In the genomic region with DNA sequence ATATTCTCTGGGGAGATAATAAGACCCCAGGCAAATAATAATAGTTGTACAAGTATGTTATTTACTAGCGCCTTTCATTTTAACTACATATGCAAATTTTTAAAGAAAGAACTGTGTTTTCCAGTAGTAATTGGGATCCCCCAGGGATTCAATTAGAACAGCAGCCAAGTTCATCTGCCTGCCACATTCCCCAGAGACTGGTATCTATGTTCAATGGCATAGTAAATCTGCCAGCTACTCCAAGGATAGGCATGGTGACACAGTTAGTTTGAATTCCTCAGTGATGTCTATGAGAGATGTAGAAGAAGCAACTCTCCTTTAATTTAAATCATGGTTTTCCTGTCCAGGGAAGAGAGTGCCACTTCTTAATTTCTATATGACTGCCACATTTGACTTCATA, we compare ENCODE assay signal across 29 mouse cellular contexts.
DNase-seq lines count a peak whose midpoint lies in the region; ATAC-seq and TF ChIP-seq lines count a peak whose summit lies in the region.
"Had no signal": no experiment of that assay in that cellular context is flagged by ENCODE, and none has a peak within 500 bp of the region (broad histone marks: within the 10 kb centered on the region; RNA-seq: fewer than 3 reads in every experiment).

No protein-coding gene starts in this region.

- no peaks in the 10 kb centered on the region for H3K27me3 ChIP-seq in forebrain, embryonic 15.5 days
- H3K27me3 ChIP-seq in forebrain, embryonic 13.5 days = no peaks in the 10 kb centered on the region
- H3K27me3 ChIP-seq in midbrain, embryonic 16.5 days (ENCODE audit: control insufficient read depth, insufficient read depth, low read depth, low read length) = no peaks in the 10 kb centered on the region
- no peaks in the 10 kb centered on the region for H3K27me3 ChIP-seq in midbrain, embryonic 11.5 days (ENCODE audit: control insufficient read depth, insufficient read depth, low read length)
- no peaks in the 10 kb centered on the region for H3K27me3 ChIP-seq in forebrain, postnatal 0 days (ENCODE audit: insufficient read depth, low read length)
- H3K27me3 ChIP-seq: CH12.LX; embryonic facial prominence, embryonic 15.5 days; liver, embryonic 13.5 days had no signal

- no peak overlapping the region for H3K4me3 ChIP-seq in forebrain, embryonic 15.5 days
- no peak overlapping the region for H3K4me3 ChIP-seq in forebrain, embryonic 13.5 days
- H3K4me3 ChIP-seq in midbrain, embryonic 16.5 days (ENCODE audit: low read depth, low read length) = no peak overlapping the region
- H3K4me3 ChIP-seq in midbrain, embryonic 11.5 days (ENCODE audit: low read depth, low read length) = no peak overlapping the region
- no peak overlapping the region for H3K4me3 ChIP-seq in forebrain, postnatal 0 days (ENCODE audit: low read depth, low read length)
- H3K4me3 ChIP-seq: embryonic facial prominence, embryonic 15.5 days; liver, embryonic 13.5 days had no signal

- no peak overlapping the region for H3K9ac ChIP-seq in forebrain, embryonic 15.5 days (replicated peaks)
- no peak overlapping the region for H3K9ac ChIP-seq in forebrain, embryonic 13.5 days
- no peak overlapping the region for H3K9ac ChIP-seq in midbrain, embryonic 16.5 days (ENCODE audit: low read depth, low read length)
- no peak overlapping the region for H3K9ac ChIP-seq in midbrain, embryonic 11.5 days (ENCODE audit: low read length)
- no peak overlapping the region for H3K9ac ChIP-seq in forebrain, postnatal 0 days
- H3K9ac ChIP-seq: embryonic facial prominence, embryonic 15.5 days; liver, embryonic 13.5 days had no signal

- DNase-seq in cerebellum, postnatal 10 days = peak; percentile 10 to 18
- DNase-seq in cerebellum, adult 8-10 months = no peak
- DNase-seq in midbrain, embryonic 11.5 days (ENCODE audit: low spot score, missing footprints) = no peak
- DNase-seq in forebrain, postnatal 0 days = peak; percentile 2
- no peak for DNase-seq in left cerebral cortex, postnatal 25 days (ENCODE audit: low spot score in 2 of 2)
- DNase-seq: adrenal gland, adult 2 months; adrenal gland, postnatal 36 days; cerebellum, adult 9-10 months; gastrocnemius, postnatal 36 days; heart, adult 18-20 months; heart, postnatal 36 days; kidney, adult 8-10 months; kidney, postnatal 4 days; left cerebral cortex, postnatal 4 days; liver, embryonic 13.5 days; lung, adult 18-20 months; thymus, adult 2 months; thymus, postnatal 36 days had no signal

- H3K27ac ChIP-seq in forebrain, embryonic 15.5 days (replicated peaks) = no peak overlapping the region
- no peak overlapping the region for H3K27ac ChIP-seq in forebrain, embryonic 13.5 days
- H3K27ac ChIP-seq in midbrain, embryonic 16.5 days (ENCODE audit: low read length) = no peak overlapping the region
- no peak overlapping the region for H3K27ac ChIP-seq in midbrain, embryonic 11.5 days (ENCODE audit: low read depth, low read length)
- no peak overlapping the region for H3K27ac ChIP-seq in forebrain, postnatal 0 days (ENCODE audit: low read depth, low read length)
- H3K27ac ChIP-seq: embryonic facial prominence, embryonic 15.5 days; kidney, postnatal 0 days; liver, embryonic 13.5 days; macrophage had no signal

- H3K4me2 ChIP-seq in forebrain, embryonic 15.5 days (replicated peaks) = no peak overlapping the region
- H3K4me2 ChIP-seq in forebrain, embryonic 13.5 days = no peak overlapping the region
- no peak overlapping the region for H3K4me2 ChIP-seq in midbrain, embryonic 16.5 days (ENCODE audit: low read length)
- H3K4me2 ChIP-seq in midbrain, embryonic 11.5 days = no peak overlapping the region
- H3K4me2 ChIP-seq in forebrain, postnatal 0 days (ENCODE audit: low read depth) = no peak overlapping the region
- H3K4me2 ChIP-seq: embryonic facial prominence, embryonic 15.5 days; heart, embryonic 11.5 days; liver, embryonic 13.5 days had no signal

- no peak for TF ChIP-seq CTCF in forebrain, postnatal 0 days (IDR thresholded peaks at IDR 0.05; ENCODE audit: low read depth)

- no peaks in the 10 kb centered on the region for H3K4me1 ChIP-seq in forebrain, embryonic 15.5 days
- no peaks in the 10 kb centered on the region for H3K4me1 ChIP-seq in forebrain, embryonic 13.5 days
- no peaks in the 10 kb centered on the region for H3K4me1 ChIP-seq in midbrain, embryonic 16.5 days (ENCODE audit: control insufficient read depth, insufficient read depth, low read length)
- H3K4me1 ChIP-seq in midbrain, embryonic 11.5 days (ENCODE audit: control insufficient read depth, insufficient read depth, low read length) = no peaks in the 10 kb centered on the region
- H3K4me1 ChIP-seq in forebrain, postnatal 0 days (ENCODE audit: insufficient read depth) = no peaks in the 10 kb centered on the region
- H3K4me1 ChIP-seq: embryonic facial prominence, embryonic 15.5 days; liver, embryonic 13.5 days had no signal

- intact Hi-C loops in left cerebral cortex, postnatal 25 days (cut with DNase I) = no loop called here

- WGBS in forebrain, embryonic 15.5 days = 55% methylated on average over 1 of the region's 1 CpGs
- 77% methylated on average over 1 of the region's 1 CpGs for WGBS in forebrain, embryonic 13.5 days
- WGBS in midbrain, embryonic 16.5 days = 55% methylated on average over 1 of the region's 1 CpGs
- WGBS in midbrain, embryonic 11.5 days = 94% methylated on average over 1 of the region's 1 CpGs
- WGBS in forebrain, postnatal 0 days = 54% methylated on average over 1 of the region's 1 CpGs

- 0 out of 2 replicates have a peak, but pooled peaks have one; percentile 32 for ATAC-seq in forebrain, embryonic 15.5 days (replicated peaks)
- ATAC-seq in forebrain, embryonic 13.5 days = no peak
- 0 out of 2 replicates have a peak, but pooled peaks have one; percentile 54 for ATAC-seq in midbrain, embryonic 16.5 days
- ATAC-seq in midbrain, embryonic 11.5 days (ENCODE audit: low FRiP score) = no peak
- ATAC-seq in forebrain, postnatal 0 days = no peak
- ATAC-seq: activated CD4-positive, CD25-positive, alpha-beta regulatory T cell, adult 4 months; intestine, embryonic 16.5 days; lung, postnatal 0 days had no signal

- H3K9me3 ChIP-seq in forebrain, embryonic 15.5 days = no peaks in the 10 kb centered on the region
- no peaks in the 10 kb centered on the region for H3K9me3 ChIP-seq in forebrain, embryonic 13.5 days (replicated peaks)
- H3K9me3 ChIP-seq in midbrain, embryonic 16.5 days (replicated peaks; ENCODE audit: control insufficient read depth, low read length, poor library complexity, severe bottlenecking) = no peaks in the 10 kb centered on the region
- H3K9me3 ChIP-seq in midbrain, embryonic 11.5 days (ENCODE audit: control insufficient read depth, low read length) = no peaks in the 10 kb centered on the region
- H3K9me3 ChIP-seq in forebrain, postnatal 0 days (ENCODE audit: low read length) = no peaks in the 10 kb centered on the region
- H3K9me3 ChIP-seq: embryonic facial prominence, embryonic 15.5 days; liver, embryonic 13.5 days had no signal

- no peaks in the 10 kb centered on the region for H3K36me3 ChIP-seq in forebrain, embryonic 15.5 days
- H3K36me3 ChIP-seq in forebrain, embryonic 13.5 days (ENCODE audit: poor library complexity, severe bottlenecking) = no peaks in the 10 kb centered on the region
- no peaks in the 10 kb centered on the region for H3K36me3 ChIP-seq in midbrain, embryonic 16.5 days (ENCODE audit: control insufficient read depth, insufficient read depth, low read length)
- H3K36me3 ChIP-seq in midbrain, embryonic 11.5 days (ENCODE audit: control insufficient read depth, insufficient read depth, low read length) = no peaks in the 10 kb centered on the region
- H3K36me3 ChIP-seq in forebrain, postnatal 0 days (ENCODE audit: insufficient read depth) = no peaks in the 10 kb centered on the region
- H3K36me3 ChIP-seq: embryonic facial prominence, embryonic 15.5 days; liver, embryonic 13.5 days had no signal

Comparison
In these comparisons a context has a peak if more than half of its experiments do, and no peak if none do; other contexts are left out.
1. DNase-seq: peak in cerebellum, postnatal 10 days (2 of 2) and forebrain, postnatal 0 days (single experiment); none in cerebellum, adult 8-10 months (single experiment), midbrain, embryonic 11.5 days (single experiment) and left cerebral cortex, postnatal 25 days (0 of 2).
2. ATAC-seq: peak in forebrain, embryonic 15.5 days (single experiment) and midbrain, embryonic 16.5 days (single experiment); none in forebrain, embryonic 13.5 days (single experiment), midbrain, embryonic 11.5 days (single experiment) and forebrain, postnatal 0 days (single experiment).